Mouse (Mus musculus) kidney, embryonic 16.5 days (tissue): ENCODE results near the gene Gm48552. TPM values are rescaled to one million over a fixed set of nuclear protein-coding genes. Genes with fewer than 3 reads are reported as not detected.

Source experiments
- ATAC-seq: fragments of 200-750 bp; cut with Nextera tagmentation; 2 replicates; pipeline ENCODE4 v1.8.0; 2017; ENCODE audit warnings: moderate TSS enrichment; ENCODE audit not compliant: low FRiP score, low TSS enrichment
- H3K27ac ChIP-seq: fragments of 300-500 bp; sonication (generic); 2 replicates; pipeline ENCODE4 v1.5.1; 2014; ENCODE audit warnings: low read length
- H3K27me3 ChIP-seq: fragments of 300-500 bp; sonication (generic); 2 replicates; pipeline ENCODE4 v1.6.1; 2014; ENCODE audit warnings: low read length, control low read depth, mixed read lengths; ENCODE audit not compliant: insufficient read depth
- H3K36me3 ChIP-seq: fragments of 300-500 bp; sonication (generic); 2 replicates; pipeline ENCODE4 v1.6.1; 2014; ENCODE audit warnings: low read length, control low read depth, mixed read lengths; ENCODE audit not compliant: insufficient read depth
- H3K4me1 ChIP-seq: fragments of 300-500 bp; sonication (generic); 2 replicates; pipeline ENCODE4 v1.6.1; 2014; ENCODE audit warnings: low read length, control low read depth, mixed read lengths; ENCODE audit not compliant: insufficient read depth
- H3K4me2 ChIP-seq: fragments of 300-500 bp; sonication (generic); replicated peaks from 2 replicates; pipeline ENCODE4 v1.6.1; 2014; ENCODE audit warnings: low read depth, low read length
- H3K4me3 ChIP-seq: fragments of 300-500 bp; sonication (generic); 2 replicates; pipeline ENCODE4 v1.5.1; 2014; ENCODE audit warnings: mild to moderate bottlenecking, low read length
- H3K9ac ChIP-seq: fragments of 300-500 bp; sonication (generic); replicated peaks from 2 replicates; pipeline ENCODE4 v1.6.1; 2014; ENCODE audit warnings: low read length
- H3K9me3 ChIP-seq: fragments of 300-500 bp; sonication (generic); 2 replicates; pipeline ENCODE4 v1.6.1; 2016; ENCODE audit warnings: low read length, control low read depth
- WGBS: fragments of 180-500 bp; shearing (Covaris S2); extraction: QIAGEN DNeasy Blood & Tissue Kit; methylation state at CpG from one replicate; pipeline ENCODE4 v1.1.7; 2014; 5-methylcytosine and 5-hydroxymethylcytosine counted together
- polyA plus RNA-seq: library from polyadenylated mRNA; unstranded; fragments of >200 nt; fragmentation: Nextera tagmentation; extraction: Ambion mirVana; gene quantifications from 2 replicates; pipeline ENCODE4 v1.2.1, GENCODE M21; 2015

The Gm48552 gene
- polyA plus RNA-seq: 1.4 and 1.6 TPM in 2 replicates

GRCm38 (mm10) chr10:81388505-81389055, at the start of gene Gm48552:
Gene Gm48552, plus strand, starts transcription at chr10:81389005.
- Histone ChIP-seq H3K4me1 (peaks cover 35% of the 10 kb centered on the region), H3K27ac (peak within 1 kb of the TSS; percentile 44; the same call in 1 of the 2 replicates), H3K4me3 (no peak within 1 kb of the TSS), H3K27me3 (no peaks in the 10 kb centered on the region), H3K9ac (peak within 1 kb of the TSS; percentile 5; the same call in 1 of the 2 replicates), H3K9me3 (no peaks in the 10 kb centered on the region), H3K36me3 (peaks cover 29% of the 10 kb centered on the region), H3K4me2 (no peak within 1 kb of the TSS)
- no peak for ATAC-seq
- WGBS: 69% methylated on average over 5 of the region's 5 CpGs

- Histone ChIP-seq H3K4me2 (no peak overlapping the region), H3K36me3 (no peaks in the 10 kb centered on the region)
- no peak for ATAC-seq
Observed at GRCm38 (mm10) chr10:81340551-81341332, 48.1 kb upstream of the Gm48552 start.

GRCm38 (mm10) chr10:81341333-81341949, 47.4 kb upstream of the Gm48552 start:
- Histone ChIP-seq H3K9ac (no peak overlapping the region), H3K27ac (no peak overlapping the region), H3K4me1 (peaks cover 10% of the 10 kb centered on the region), H3K27me3 (peaks cover 37% of the 10 kb centered on the region), H3K4me3 (no peak overlapping the region), H3K36me3 (no peaks in the 10 kb centered on the region), H3K9me3 (no peaks in the 10 kb centered on the region), H3K4me2 (no peak overlapping the region)
- ATAC-seq: no peak
- WGBS: 36% methylated on average over 16 of the region's 16 CpGs

More at GRCm38 (mm10) chr10:81340551-81341332, 48.1 kb upstream of the Gm48552 start:
- no peak overlapping the region for H3K4me3 ChIP-seq
- whole genome bisulfite sequencing: 41% methylated on average over 17 of the region's 17 CpGs
- no peak overlapping the region for H3K27ac ChIP-seq
- H3K9ac ChIP-seq: no peak overlapping the region
- peaks cover 15% of the 10 kb centered on the region for H3K4me1 ChIP-seq
- H3K27me3 ChIP-seq: peaks cover 37% of the 10 kb centered on the region
- no peaks in the 10 kb centered on the region for H3K9me3 ChIP-seq

DNA sequence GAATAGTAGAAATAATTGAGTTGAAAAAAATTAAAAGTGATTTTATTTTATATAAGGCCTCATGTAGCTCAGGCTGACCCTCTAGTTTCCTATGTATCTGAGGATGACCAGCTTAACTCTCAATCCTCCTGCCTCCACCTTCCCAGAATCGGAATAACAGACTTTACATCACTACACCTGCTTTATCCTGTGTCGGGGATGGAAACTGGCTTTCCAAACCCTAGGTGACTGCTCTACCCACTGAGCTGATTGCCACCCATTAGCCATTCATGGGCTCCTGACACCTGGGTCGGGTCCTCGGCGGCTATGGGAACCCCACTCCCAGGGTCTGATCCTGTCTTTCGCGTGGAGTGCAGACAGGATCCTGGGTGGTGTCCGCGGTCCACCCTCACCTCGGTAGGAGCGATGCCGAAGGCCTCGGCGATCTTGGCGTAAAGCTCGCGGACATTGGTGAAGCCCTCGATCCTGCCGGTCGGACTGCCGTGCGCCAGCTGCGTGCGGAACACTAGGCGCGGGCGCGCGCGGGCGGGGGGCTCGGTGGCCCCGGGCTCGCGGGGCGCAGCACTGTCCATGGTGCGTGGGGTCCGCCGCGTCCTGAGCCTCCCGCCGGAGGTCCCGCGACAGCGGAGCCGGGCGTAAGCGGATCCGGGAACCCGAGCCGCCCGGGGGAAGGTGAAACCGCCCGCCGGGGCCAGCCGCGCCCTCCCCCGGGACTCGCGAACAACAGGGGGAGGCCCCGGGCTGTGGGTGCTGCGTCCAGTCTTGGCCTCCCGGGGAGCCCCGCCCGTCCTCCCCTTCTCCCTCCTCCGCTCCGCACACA, 45.9 kb upstream of the Gm48552 start, which contains the start of gene Gipc3:
Gene Gipc3, minus strand, starts transcription at position 581 of the 820 bp plus-strand sequence.
- peaks cover 3% of the 10 kb centered on the region; the same call in 1 of the 2 replicates for H3K36me3 ChIP-seq
- no peak for ATAC-seq
- 2% methylated on average over 62 of the region's 67 CpGs for WGBS
- H3K4me3 ChIP-seq: peak within 1 kb of the TSS; percentile 54
- H3K27ac ChIP-seq: no peak within 1 kb of the TSS
- H3K27me3 ChIP-seq: peaks cover 37% of the 10 kb centered on the region
- no peaks in the 10 kb centered on the region for H3K9me3 ChIP-seq
- H3K9ac ChIP-seq: peak within 1 kb of the TSS; percentile 69
- H3K4me1 ChIP-seq: peaks cover 20% of the 10 kb centered on the region
- peak within 1 kb of the TSS; percentile 83 for H3K4me2 ChIP-seq

GRCm38 (mm10) chr10:81344421-81345161, 44.2 kb upstream of the Gm48552 start:
- H3K36me3 ChIP-seq: peaks cover 7% of the 10 kb centered on the region; the same call in 1 of the 2 replicates
- no peak overlapping the region for H3K9ac ChIP-seq
- no peaks in the 10 kb centered on the region for H3K9me3 ChIP-seq
- H3K27ac ChIP-seq: no peak overlapping the region
- H3K4me2 ChIP-seq: no peak overlapping the region
- WGBS: 49% methylated on average over 8 of the region's 8 CpGs
- peaks cover 37% of the 10 kb centered on the region for H3K27me3 ChIP-seq
- ATAC-seq: no peak
- peaks cover 28% of the 10 kb centered on the region for H3K4me1 ChIP-seq
- no peak overlapping the region for H3K4me3 ChIP-seq

DNA sequence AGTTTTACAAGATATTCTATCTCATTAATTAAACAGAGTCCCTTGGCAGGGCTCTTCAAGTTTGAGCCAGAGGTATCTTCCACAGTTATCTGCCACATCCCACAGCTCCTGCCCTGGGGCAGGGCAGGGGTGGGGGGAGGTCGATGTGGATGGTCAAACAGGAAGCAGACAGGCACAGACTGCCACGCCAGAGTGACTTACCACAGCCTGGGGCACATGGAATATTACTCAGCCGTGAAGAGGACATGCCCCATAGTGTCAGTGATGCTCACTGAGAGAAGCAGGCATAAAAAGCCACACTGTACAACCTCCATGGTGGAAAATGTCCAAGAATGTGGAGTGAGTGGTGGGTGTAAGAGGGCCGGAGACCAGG, 43.7 kb upstream of the Gm48552 start:
- 68% methylated on average over 4 of the region's 4 CpGs for WGBS
- Histone ChIP-seq H3K9ac (no peak overlapping the region), H3K36me3 (peaks cover 7% of the 10 kb centered on the region; the same call in 1 of the 2 replicates), H3K4me1 (peaks cover 32% of the 10 kb centered on the region), H3K4me2 (no peak overlapping the region), H3K27ac (no peak overlapping the region), H3K27me3 (peaks cover 37% of the 10 kb centered on the region), H3K9me3 (no peaks in the 10 kb centered on the region), H3K4me3 (no peak overlapping the region)
- ATAC-seq: no peak

DNA sequence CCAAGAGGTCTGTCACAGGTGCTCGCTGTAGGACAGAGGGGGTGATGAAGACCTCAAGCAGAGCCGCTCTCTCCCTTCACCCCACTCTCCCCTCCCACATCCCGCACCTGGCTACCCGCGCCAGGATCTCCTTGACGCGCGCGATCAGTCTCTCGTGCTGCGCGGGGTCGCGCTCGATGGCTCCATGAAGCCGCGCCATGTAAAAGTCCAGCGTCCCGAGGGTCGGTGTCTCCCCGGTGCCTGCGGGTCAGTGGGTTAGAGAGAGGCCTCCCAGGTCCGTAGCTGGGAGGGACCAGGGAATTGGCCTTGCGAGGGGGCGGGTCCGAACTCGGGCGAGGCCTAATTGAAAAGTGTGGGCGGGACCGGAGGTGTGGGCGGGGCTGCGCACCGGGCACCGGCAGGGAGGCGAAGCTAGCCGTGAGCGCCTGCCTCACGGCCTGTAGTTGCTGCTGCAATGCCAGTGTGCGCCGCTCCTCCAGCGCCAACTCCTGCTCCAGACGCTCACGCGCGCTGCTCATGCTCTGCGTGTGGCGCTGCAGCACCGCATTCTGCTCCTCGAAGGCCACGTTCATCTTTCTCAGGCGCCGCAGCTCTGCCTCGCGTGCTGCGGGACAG, 42.2 kb upstream of the Gm48552 start:
- H3K27ac ChIP-seq: peak overlapping the region; percentile 61
- H3K9ac ChIP-seq: peak overlapping the region; percentile 61
- H3K27me3 ChIP-seq: peaks cover 30% of the 10 kb centered on the region
- H3K4me3 ChIP-seq: peak overlapping the region; percentile 42
- peaks cover 39% of the 10 kb centered on the region for H3K4me1 ChIP-seq
- 8% methylated on average over 54 of the region's 55 CpGs for WGBS
- H3K9me3 ChIP-seq: no peaks in the 10 kb centered on the region
- peak; percentile 8; the same call in 1 of the 2 replicates for ATAC-seq
- H3K4me2 ChIP-seq: peak overlapping the region; percentile 73
- peaks cover 7% of the 10 kb centered on the region; the same call in 1 of the 2 replicates for H3K36me3 ChIP-seq

GRCm38 (mm10) chr10:81349146-81349545, 39.7 kb upstream of the Gm48552 start:
- 6% methylated on average over 12 of the region's 12 CpGs for WGBS
- no peak for ATAC-seq
- Histone ChIP-seq H3K4me3 (peak overlapping the region; percentile 88), H3K36me3 (peaks cover 7% of the 10 kb centered on the region; the same call in 1 of the 2 replicates), H3K27ac (0 out of 2 replicates have a peak overlapping the region, but pooled peaks have one; percentile 81), H3K27me3 (peaks cover 6% of the 10 kb centered on the region; the same call in 1 of the 2 replicates), H3K9me3 (no peaks in the 10 kb centered on the region), H3K9ac (peak overlapping the region; percentile 97), H3K4me1 (peaks cover 33% of the 10 kb centered on the region), H3K4me2 (peak overlapping the region; percentile 90)
